Mouse (Mus musculus) neural tube, embryonic 11.5 days (tissue): ENCODE measurements at regions not wholly inside any gene's neighbourhood (a gene's known extent, or its start where the extent isn't known, plus 50 kb on each side); places are given as distances from the start of the nearest gene placed in this dataset.

Source experiments
- ATAC-seq: fragments of 200-750 bp; cut with Nextera tagmentation; 2 replicates; pipeline ENCODE4 v1.8.0; 2017; ENCODE audit warnings: moderate number of reproducible peaks, mild to moderate bottlenecking, moderate TSS enrichment, moderate library complexity; ENCODE audit not compliant: insufficient read depth, low FRiP score, low TSS enrichment
- DNase-seq: peaks from one replicate; pipeline ENCODE4 v3.0.0-alpha.2; 2015; ENCODE audit warnings: low spot score
- H3K27ac ChIP-seq: fragments of 300-500 bp; sonication (generic); 2 replicates; pipeline ENCODE4 v1.5.1; 2014; ENCODE audit warnings: low read depth, mild to moderate bottlenecking, low read length
- H3K27me3 ChIP-seq: fragments of 300-500 bp; sonication (generic); 2 replicates; pipeline ENCODE4 v1.6.1; 2014; ENCODE audit warnings: mild to moderate bottlenecking, low read length, mixed read lengths; ENCODE audit not compliant: control insufficient read depth, insufficient read depth
- H3K36me3 ChIP-seq: fragments of 300-500 bp; sonication (generic); 2 replicates; pipeline ENCODE4 v1.6.1; 2014; ENCODE audit warnings: mild to moderate bottlenecking, low read length, moderate library complexity, mixed read lengths; ENCODE audit not compliant: control insufficient read depth, insufficient read depth
- H3K4me1 ChIP-seq: fragments of 300-500 bp; sonication (generic); 2 replicates; pipeline ENCODE4 v1.6.1; 2014; ENCODE audit warnings: low read length, mixed read lengths; ENCODE audit not compliant: control insufficient read depth, insufficient read depth
- H3K4me2 ChIP-seq: fragments of 300-500 bp; sonication (generic); 2 replicates; pipeline ENCODE4 v1.6.1; 2014; ENCODE audit warnings: low read depth, mild to moderate bottlenecking, moderate library complexity
- H3K4me3 ChIP-seq: fragments of 300-500 bp; sonication (generic); 2 replicates; pipeline ENCODE4 v1.5.1; 2014; ENCODE audit warnings: low read depth, low read length
- H3K9ac ChIP-seq: fragments of 300-500 bp; sonication (generic); 2 replicates; pipeline ENCODE4 v1.6.1; 2014; ENCODE audit warnings: mild to moderate bottlenecking, low read length
- H3K9me3 ChIP-seq: fragments of 300-500 bp; sonication (generic); 2 replicates; pipeline ENCODE4 v1.6.1; 2016; ENCODE audit warnings: low read length; ENCODE audit not compliant: control insufficient read depth
- WGBS: fragments of 180-500 bp; shearing (Covaris S2); extraction: QIAGEN DNeasy Blood & Tissue Kit; methylation state at CpG from one replicate; pipeline ENCODE4 v1.1.7; 2014; 5-methylcytosine and 5-hydroxymethylcytosine counted together

- H3K36me3 ChIP-seq: no peaks in the 10 kb centered on the region
- 60% methylated on average over 2 of the region's 2 CpGs for WGBS
- ATAC-seq (no peak), DNase-seq (no peak)
- no peaks in the 10 kb centered on the region for H3K27me3 ChIP-seq
- no peak overlapping the region for H3K4me3 ChIP-seq
- H3K27ac ChIP-seq: no peak overlapping the region
- H3K4me1 ChIP-seq: peaks cover 2% of the 10 kb centered on the region; the same call in 1 of the 2 replicates
- H3K9ac ChIP-seq: no peak overlapping the region
- no peaks in the 10 kb centered on the region for H3K9me3 ChIP-seq
- H3K4me2 ChIP-seq: no peak overlapping the region
These were observed 530.1 kb upstream of the Marcks start for GRCm38 (mm10) chr10:37668827-37669226.

DNA sequence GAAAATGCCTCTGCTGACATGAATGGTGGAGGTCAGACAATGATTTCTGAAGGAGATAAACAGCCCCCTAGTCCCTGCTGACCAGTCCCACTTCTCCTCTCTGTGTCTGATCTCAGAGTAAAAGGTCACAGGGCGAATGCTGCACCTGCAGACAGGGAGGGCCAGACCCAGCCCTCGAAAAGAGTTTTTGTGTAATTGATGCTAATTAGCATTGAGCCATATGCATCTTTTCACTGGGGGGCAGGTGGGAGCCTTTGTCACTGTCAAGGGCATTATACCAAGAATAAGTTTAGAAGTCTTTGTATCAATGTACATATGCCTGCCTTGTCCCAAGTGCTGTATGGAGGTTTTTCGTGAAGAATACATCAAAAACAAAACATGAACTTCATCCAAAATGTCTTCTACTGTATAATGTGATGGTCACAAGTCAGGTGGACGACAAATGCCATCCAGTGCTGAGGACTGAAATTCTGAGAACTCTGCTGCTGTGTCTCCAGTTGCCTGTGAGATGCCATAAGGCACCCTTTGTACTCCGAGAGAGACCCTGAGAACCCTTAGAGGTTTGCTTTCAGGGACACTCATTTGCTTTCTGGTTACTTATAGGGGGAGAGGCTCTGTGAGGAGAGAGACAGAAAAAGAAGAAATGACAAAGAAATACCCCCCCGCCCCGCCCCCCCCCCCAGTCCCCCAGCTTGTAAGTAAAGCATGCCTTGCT, 528.5 kb upstream of the Marcks start:
- Histone ChIP-seq H3K27ac (0 out of 2 replicates have a peak overlapping the region, but pooled peaks have one; percentile 17), H3K4me3 (no peak overlapping the region)
- DNase-seq: peak; percentile 59

GRCm38 (mm10) chr10:37666535-37666934, 527.8 kb upstream of the Marcks start:
- peaks cover 2% of the 10 kb centered on the region; the same call in 1 of the 2 replicates for H3K4me1 ChIP-seq
- H3K9me3 ChIP-seq: no peaks in the 10 kb centered on the region
- 55% methylated on average over 2 of the region's 2 CpGs for WGBS
- no peaks in the 10 kb centered on the region for H3K36me3 ChIP-seq
- H3K9ac ChIP-seq: no peak overlapping the region
- no peaks in the 10 kb centered on the region for H3K27me3 ChIP-seq
- peak; percentile 20 for DNase-seq
- H3K4me3 ChIP-seq: no peak overlapping the region
- no peak overlapping the region for H3K27ac ChIP-seq
- H3K4me2 ChIP-seq: no peak overlapping the region
- peak; percentile 58 for ATAC-seq

More for the DNA sequence above, 528.5 kb upstream of the Marcks start:
- H3K4me2 ChIP-seq: no peak overlapping the region
- H3K27me3 ChIP-seq: no peaks in the 10 kb centered on the region
- H3K9ac ChIP-seq: no peak overlapping the region
- WGBS: 38% methylated on average over 7 of the region's 7 CpGs
- peaks cover 2% of the 10 kb centered on the region; the same call in 1 of the 2 replicates for H3K4me1 ChIP-seq
- peak; percentile 90 for ATAC-seq
- H3K36me3 ChIP-seq: no peaks in the 10 kb centered on the region
- no peaks in the 10 kb centered on the region for H3K9me3 ChIP-seq

DNA sequence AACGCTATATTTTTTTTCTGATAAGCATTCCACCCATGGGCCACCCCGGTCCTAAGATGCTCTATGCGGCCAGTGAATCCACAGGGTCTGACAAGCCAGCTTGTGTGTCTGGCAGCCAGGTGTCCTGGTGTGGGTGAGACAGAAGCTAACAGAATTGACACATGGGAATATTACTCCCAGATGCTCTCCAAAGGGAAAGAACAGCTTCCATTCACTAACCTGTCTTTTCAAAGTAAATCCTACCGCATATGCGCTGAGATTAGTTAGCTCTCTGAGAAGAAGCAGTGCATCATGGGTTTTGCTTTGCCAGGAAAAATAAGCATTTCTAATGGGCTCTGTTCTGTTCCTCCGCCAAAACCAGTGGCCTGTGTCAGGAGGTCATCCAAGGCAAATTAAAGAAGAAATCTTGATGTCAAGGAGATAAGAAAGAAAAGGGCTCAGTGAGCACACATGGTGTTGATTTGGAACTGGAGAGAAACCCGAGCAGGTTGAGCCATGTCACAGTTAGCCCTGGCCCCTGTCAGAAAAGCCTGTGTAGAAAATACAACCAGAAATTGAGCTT, 498.4 kb upstream of the Marcks start:
- H3K4me2 ChIP-seq: no peak overlapping the region
- ATAC-seq (no peak), DNase-seq (peak; percentile 45)
- 50% methylated on average over 7 of the region's 7 CpGs for WGBS
- no peaks in the 10 kb centered on the region for H3K4me1 ChIP-seq
- H3K4me3 ChIP-seq: no peak overlapping the region
- H3K27me3 ChIP-seq: no peaks in the 10 kb centered on the region
- no peaks in the 10 kb centered on the region for H3K36me3 ChIP-seq
- no peaks in the 10 kb centered on the region for H3K9me3 ChIP-seq
- H3K9ac ChIP-seq: no peak overlapping the region
- H3K27ac ChIP-seq: no peak overlapping the region

DNA sequence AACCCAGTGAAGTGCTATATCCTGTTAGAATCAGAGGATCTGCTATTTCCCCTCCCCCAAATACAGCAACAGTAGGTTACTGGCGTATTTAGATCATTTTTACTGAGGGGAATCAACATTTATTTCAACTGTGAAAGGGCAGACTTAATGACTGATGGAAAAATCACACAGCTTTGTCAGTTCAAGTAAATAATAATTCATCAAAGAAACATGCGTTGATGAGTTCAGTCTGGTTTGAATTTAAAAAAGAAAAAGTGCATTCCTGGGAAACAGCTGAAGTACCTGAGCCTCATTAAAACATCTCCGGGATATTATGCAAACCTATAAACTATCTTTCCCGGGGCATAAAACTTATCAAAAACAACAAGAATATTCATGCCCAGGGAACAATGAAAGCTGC, 497.7 kb upstream of the Marcks start:
- Histone ChIP-seq H3K36me3 (no peaks in the 10 kb centered on the region), H3K9ac (no peak overlapping the region), H3K27me3 (no peaks in the 10 kb centered on the region), H3K4me3 (no peak overlapping the region), H3K4me2 (no peak overlapping the region), H3K9me3 (no peaks in the 10 kb centered on the region), H3K27ac (no peak overlapping the region), H3K4me1 (no peaks in the 10 kb centered on the region)
- ATAC-seq (no peak), DNase-seq (no peak)
- 54% methylated on average over 4 of the region's 4 CpGs for WGBS

- no peak overlapping the region for H3K4me3 ChIP-seq
- 98% methylated on average over 1 of the region's 1 CpGs for WGBS
- no peaks in the 10 kb centered on the region for H3K27me3 ChIP-seq
- H3K4me1 ChIP-seq: no peaks in the 10 kb centered on the region
- no peak overlapping the region for H3K27ac ChIP-seq
- DNase-seq: no peak
- H3K36me3 ChIP-seq: no peaks in the 10 kb centered on the region
- no peak for ATAC-seq
- no peak overlapping the region for H3K4me2 ChIP-seq
- H3K9ac ChIP-seq: no peak overlapping the region
- no peaks in the 10 kb centered on the region for H3K9me3 ChIP-seq
These were observed 491.7 kb upstream of the Marcks start for GRCm38 (mm10) chr10:37630403-37630802.

DNA sequence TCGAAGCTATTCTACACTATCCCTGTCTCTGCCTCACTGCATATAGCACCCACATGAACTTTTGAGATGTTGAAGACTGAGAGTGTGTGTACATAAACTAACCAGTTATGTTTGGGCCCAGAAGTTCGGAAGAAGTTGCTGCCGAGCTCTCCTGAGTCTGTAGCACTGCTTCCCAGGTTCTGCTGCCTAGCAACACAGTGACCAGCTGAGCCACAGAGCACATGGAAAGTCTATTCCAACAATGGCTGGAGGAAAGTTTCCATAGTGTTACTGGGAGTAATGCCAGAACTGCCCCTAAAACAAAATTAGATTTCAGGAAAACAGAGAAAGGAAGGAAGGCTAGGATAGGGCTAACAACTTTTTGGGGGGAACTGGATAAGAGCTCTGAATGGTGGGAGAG, 489.2 kb upstream of the Marcks start:
- no peak overlapping the region for H3K27ac ChIP-seq
- H3K36me3 ChIP-seq: no peaks in the 10 kb centered on the region
- H3K4me2 ChIP-seq: no peak overlapping the region
- WGBS: 80% methylated on average over 3 of the region's 3 CpGs
- H3K27me3 ChIP-seq: no peaks in the 10 kb centered on the region
- H3K9me3 ChIP-seq: no peaks in the 10 kb centered on the region
- H3K9ac ChIP-seq: no peak overlapping the region
- H3K4me3 ChIP-seq: no peak overlapping the region
- ATAC-seq (no peak), DNase-seq (no peak)
- H3K4me1 ChIP-seq: no peaks in the 10 kb centered on the region

DNA sequence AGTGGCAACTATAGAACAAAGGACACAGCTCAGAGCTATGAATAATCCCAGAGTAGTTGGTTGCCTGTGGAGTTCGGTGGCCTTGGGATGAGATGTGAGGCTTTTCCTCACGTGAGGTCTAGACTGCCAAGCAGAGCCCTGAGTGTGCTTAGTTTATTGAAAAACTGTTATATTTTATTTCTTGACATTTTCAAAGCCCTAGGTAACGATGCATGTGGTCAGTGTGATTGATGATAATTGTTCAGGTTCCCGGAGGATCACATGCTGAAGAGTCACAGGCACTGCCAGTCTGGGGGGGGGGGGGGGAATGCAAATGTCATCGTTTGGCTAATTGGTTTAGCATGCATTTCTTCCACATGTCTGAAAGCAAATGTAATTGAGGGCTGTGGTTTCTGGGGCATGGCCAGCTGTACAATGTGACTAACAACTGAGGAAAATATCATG, 488.1 kb upstream of the Marcks start:
- WGBS: 22% methylated on average over 5 of the region's 5 CpGs

More for the DNA sequence above, 488.1 kb upstream of the Marcks start:
- Histone ChIP-seq H3K9ac (no peak overlapping the region), H3K4me1 (no peaks in the 10 kb centered on the region), H3K36me3 (no peaks in the 10 kb centered on the region), H3K4me3 (no peak overlapping the region), H3K27ac (no peak overlapping the region), H3K27me3 (no peaks in the 10 kb centered on the region), H3K4me2 (no peak overlapping the region), H3K9me3 (no peaks in the 10 kb centered on the region)
- ATAC-seq (peak; percentile 81), DNase-seq (peak; percentile 12)
